Mouse (Mus musculus): Measurements from ENCODE around the gene Cntn2.

GRCm38 (mm10) chr1:132505155-132505554 is 37.9 kb downstream of the Cntn2 start:
- TF ChIP-seq GATA1 (IDR thresholded peaks at IDR 0.05; ENCODE audit: low read length) (no peak), TAL1 (IDR thresholded peaks at IDR 0.05; ENCODE audit: low read length) (no peak)
